ENCODE assay signal across 9 mouse cellular contexts in genomic region chr2:180755896-180756295, GRCm38 (mm10). TPM values are rescaled to one million over a fixed set of nuclear protein-coding genes. Genes with fewer than 3 reads are reported as not detected.
A peak's percentile ranks its signal among the peaks of the same experiment; 100 is the strongest.
DNase-seq lines count a peak whose midpoint lies in the region; ATAC-seq and TF ChIP-seq lines count a peak whose summit lies in the region.
"Had no signal": no experiment of that assay in that cellular context is flagged by ENCODE, and none has a peak within 500 bp of the region (broad histone marks: within the 10 kb centered on the region; RNA-seq: fewer than 3 reads in every experiment).

No protein-coding gene starts in this region.

- DNase-seq in MEL (ENCODE audit: low read depth, low spot score) = peak; percentile 28
- peak; percentile 75 for DNase-seq in forelimb bud, embryonic 11.5 days (ENCODE audit: low read depth, low spot score)
- DNase-seq in liver, postnatal 0 days = peak; percentile 66
- DNase-seq in spleen, postnatal 36 days (ENCODE audit: low spot score in 2 of 2) = no peak
- no peak for DNase-seq in left cerebral cortex, adult 11 months (ENCODE audit: low spot score)
- DNase-seq in layer of hippocampus, adult 8-10 months (ENCODE audit: low spot score in 2 of 2) = no peak

- no peaks in the 10 kb centered on the region for H3K4me1 ChIP-seq in heart, embryonic 14.5 days (ENCODE audit: control insufficient read depth in 2 of 2, insufficient read depth in 2 of 2, low read length in 2 of 2)
- H3K4me1 ChIP-seq in heart, embryonic 11.5 days (ENCODE audit: control insufficient read depth, insufficient read depth, low read length) = no peaks in the 10 kb centered on the region
- no peaks in the 10 kb centered on the region for H3K4me1 ChIP-seq in MEL (ENCODE audit: control insufficient read depth in 1 of 2, insufficient read depth in 2 of 2, low read length in 2 of 2)
- no peaks in the 10 kb centered on the region for H3K4me1 ChIP-seq in liver, postnatal 0 days (ENCODE audit: insufficient read depth)
- H3K4me1 ChIP-seq: heart, embryonic 13.5 days had no signal

- WGBS in heart, embryonic 14.5 days = 4% methylated on average over 8 of the region's 8 CpGs
- WGBS in heart, embryonic 11.5 days (ENCODE audit: insufficient replicate concordance) = 1% methylated on average over 8 of the region's 8 CpGs
- WGBS in liver, postnatal 0 days (ENCODE audit: insufficient replicate concordance) = 3% methylated on average over 8 of the region's 8 CpGs

- no peak for TF ChIP-seq CTCF in MEL (IDR thresholded peaks at IDR 0.05 in 2 of 3, conservative IDR thresholded peaks at IDR 0.05 in 1 of 3; ENCODE audit: control insufficient read depth in 1 of 3, insufficient read depth in 1 of 3, low read depth in 2 of 3, low read length in 3 of 3, poor library complexity in 1 of 3, severe bottlenecking in 1 of 3)
- TF ChIP-seq CTCF in liver, postnatal 0 days (IDR thresholded peaks at IDR 0.05; ENCODE audit: low read depth) = no peak

- TF ChIP-seq POLR2A in MEL (IDR thresholded peaks at IDR 0.05; ENCODE audit: control insufficient read depth in 1 of 2, insufficient read depth in 1 of 2, low read depth in 1 of 2, low read length in 2 of 2, poor library complexity in 1 of 2) = no peak

- peaks cover 15% of the 10 kb centered on the region; the same call in 1 of the 2 replicates for H3K27me3 ChIP-seq in heart, embryonic 14.5 days (ENCODE audit: control insufficient read depth, insufficient read depth, low read length)
- H3K27me3 ChIP-seq in heart, embryonic 11.5 days (ENCODE audit: control insufficient read depth, insufficient read depth, low read length) = peaks cover 6% of the 10 kb centered on the region
- H3K27me3 ChIP-seq in MEL (ENCODE audit: control insufficient read depth in 1 of 2, insufficient read depth in 2 of 2, low read length in 2 of 2) = peaks cover 2 to 5% of the 10 kb centered on the region in 2 experiments; a peak in 3 of 4 replicates
- no peaks in the 10 kb centered on the region for H3K27me3 ChIP-seq in liver, postnatal 0 days (ENCODE audit: insufficient read depth, low read length)

- 0 out of 2 replicates have a peak, but pooled peaks have one; percentile 21 for ATAC-seq in heart, embryonic 14.5 days (ENCODE audit: insufficient number of reproducible peaks, insufficient read depth, low FRiP score, low read depth)
- no peak for ATAC-seq in heart, embryonic 11.5 days (replicated peaks; ENCODE audit: insufficient number of reproducible peaks, low FRiP score, low TSS enrichment)
- no peak for ATAC-seq in liver, postnatal 0 days

- no peaks in the 10 kb centered on the region for H3K36me3 ChIP-seq in heart, embryonic 14.5 days (ENCODE audit: control insufficient read depth, insufficient read depth, low read length)
- no peaks in the 10 kb centered on the region for H3K36me3 ChIP-seq in heart, embryonic 11.5 days (ENCODE audit: control insufficient read depth, insufficient read depth, low read length)
- H3K36me3 ChIP-seq in MEL (ENCODE audit: control insufficient read depth in 1 of 2, insufficient read depth in 2 of 2, low read length in 2 of 2) = no peaks in the 10 kb centered on the region
- H3K36me3 ChIP-seq in liver, postnatal 0 days (replicated peaks; ENCODE audit: insufficient read depth, low read length) = no peaks in the 10 kb centered on the region
- H3K36me3 ChIP-seq: heart, embryonic 13.5 days had no signal

- H3K9ac ChIP-seq in heart, embryonic 14.5 days (ENCODE audit: low read length) = no peak overlapping the region
- H3K9ac ChIP-seq in heart, embryonic 11.5 days (ENCODE audit: low read depth, low read length) = no peak overlapping the region
- H3K9ac ChIP-seq in MEL (ENCODE audit: control insufficient read depth, low read depth, low read length, poor library complexity, severe bottlenecking) = no peak overlapping the region
- H3K9ac ChIP-seq in liver, postnatal 0 days (replicated peaks) = no peak overlapping the region
- H3K9ac ChIP-seq: heart, embryonic 13.5 days had no signal

- no peaks in the 10 kb centered on the region for H3K79me2 ChIP-seq in MEL (ENCODE audit: control insufficient read depth, insufficient read depth, low read length, poor library complexity)

- H3K9me3 ChIP-seq in heart, embryonic 14.5 days (ENCODE audit: control insufficient read depth, low read length) = no peaks in the 10 kb centered on the region
- H3K9me3 ChIP-seq in heart, embryonic 11.5 days (replicated peaks; ENCODE audit: control insufficient read depth, low read length) = no peaks in the 10 kb centered on the region
- H3K9me3 ChIP-seq in MEL (replicated peaks; ENCODE audit: insufficient read depth, low read length) = no peaks in the 10 kb centered on the region
- H3K9me3 ChIP-seq in liver, postnatal 0 days (ENCODE audit: low read length) = no peaks in the 10 kb centered on the region
- H3K9me3 ChIP-seq: heart, embryonic 13.5 days had no signal

- H3K4me3 ChIP-seq in heart, embryonic 14.5 days (ENCODE audit: control insufficient read depth in 1 of 2, insufficient read depth in 1 of 2, low read depth in 1 of 2, low read length in 2 of 2) = no peak overlapping the region
- no peak overlapping the region for H3K4me3 ChIP-seq in heart, embryonic 11.5 days (ENCODE audit: low read depth, low read length)
- H3K4me3 ChIP-seq in MEL (ENCODE audit: control insufficient read depth in 1 of 2, insufficient read depth in 1 of 2, low read depth in 2 of 2, low read length in 2 of 2) = no peak overlapping the region
- no peak overlapping the region for H3K4me3 ChIP-seq in liver, postnatal 0 days (ENCODE audit: low read depth, low read length)
- H3K4me3 ChIP-seq: heart, embryonic 13.5 days had no signal

- TF ChIP-seq EP300 in MEL (IDR thresholded peaks at IDR 0.05; ENCODE audit: low read depth in 1 of 2, low read length in 2 of 2) = no peak
- no peak for TF ChIP-seq EP300 in liver, postnatal 0 days (IDR thresholded peaks at IDR 0.05; ENCODE audit: low read depth)

- no peak overlapping the region for H3K4me2 ChIP-seq in heart, embryonic 14.5 days (ENCODE audit: low read length)
- H3K4me2 ChIP-seq in heart, embryonic 11.5 days = no peak overlapping the region
- no peak overlapping the region for H3K4me2 ChIP-seq in liver, postnatal 0 days (ENCODE audit: low read depth, low read length)
- H3K4me2 ChIP-seq: heart, embryonic 13.5 days had no signal

- no peak overlapping the region for H3K27ac ChIP-seq in heart, embryonic 14.5 days (replicated peaks in 1 of 2; ENCODE audit: control insufficient read depth in 1 of 2, insufficient read depth in 1 of 2, low read depth in 2 of 2, low read length in 2 of 2)
- no peak overlapping the region for H3K27ac ChIP-seq in heart, embryonic 11.5 days (ENCODE audit: low read depth, low read length)
- H3K27ac ChIP-seq in MEL (ENCODE audit: control insufficient read depth, low read depth, low read length) = no peak overlapping the region
- H3K27ac ChIP-seq in liver, postnatal 0 days (ENCODE audit: low read depth) = no peak overlapping the region
- H3K27ac ChIP-seq: heart, embryonic 13.5 days had no signal

- TF ChIP-seq RAD21 in MEL (IDR thresholded peaks at IDR 0.05; ENCODE audit: low read depth, low read length) = no peak

TF ChIP-seq in MEL, 35 proteins besides CTCF, POLR2A, EP300 and RAD21:
- TF ChIP-seq MXI1 (IDR thresholded peaks at IDR 0.05; ENCODE audit: low read depth, low read length) (peak; percentile 28; the same call in 1 of the 2 replicates), RCOR1 (IDR thresholded peaks at IDR 0.05; ENCODE audit: low read depth, low read length) (no peak)

RNA-seq across cellular contexts. Expression of gene Bhlhe23, which starts 20.8 kb away (rescaled TPM):
- polyA plus RNA-seq in heart, embryonic 14.5 days (2014; fragmentation: Nextera tagmentation; extraction: Ambion mirVana) = not detected in 2 replicates
- not detected in 2 replicates for polyA plus RNA-seq in heart, embryonic 11.5 days (2014; fragmentation: Nextera tagmentation; extraction: Ambion mirVana)
- total RNA-seq in MEL (2012; rRNA removed) = not detected in 2 replicates
- not detected for polyA plus RNA-seq in MEL (2012; ENCODE audit: insufficient read depth in 1 of 2, insufficient read length in 2 of 2, low read depth in 1 of 2, low replicate concordance in 2 of 2, missing spikeins in 1 of 2)
- not detected in 2 replicates for polyA plus RNA-seq in liver, postnatal 0 days (2015; fragmentation: Nextera tagmentation; extraction: Ambion mirVana)
- total RNA-seq in layer of hippocampus, adult 8-10 months (2022) = not detected
- polyA plus RNA-seq: heart, embryonic 13.5 days had no signal

RNA-seq across cellular contexts. Expression of gene Slc17a9, which starts 30.8 kb away (rescaled TPM):
- polyA plus RNA-seq in heart, embryonic 14.5 days (2014; fragmentation: Nextera tagmentation; extraction: Ambion mirVana) = 0.43 and 0.55 TPM in 2 replicates
- 0.41 and 0.96 TPM in 2 replicates for polyA plus RNA-seq in heart, embryonic 11.5 days (2014; fragmentation: Nextera tagmentation; extraction: Ambion mirVana)
- total RNA-seq in MEL (2012; rRNA removed) = 6.5 and 6.7 TPM in 2 replicates
- 10 to 100 TPM in 1 of 2 experiments, not detected in 1; 16.1 TPM for polyA plus RNA-seq in MEL (2012; ENCODE audit: insufficient read depth in 1 of 2, insufficient read length in 2 of 2, low read depth in 1 of 2, low replicate concordance in 2 of 2, missing spikeins in 1 of 2)
- polyA plus RNA-seq in liver, postnatal 0 days (2015; fragmentation: Nextera tagmentation; extraction: Ambion mirVana) = 5.2 and 6.0 TPM in 2 replicates
- total RNA-seq in layer of hippocampus, adult 8-10 months (2022) = 1 to 10 TPM in 1 of 4 experiments, under 1 TPM in 3; 0.29 to 1.0 (median 0.71) TPM

RNA-seq across cellular contexts. Expression of gene Gid8, which starts 46.0 kb away (rescaled TPM):
- polyA plus RNA-seq in heart, embryonic 14.5 days (2014; fragmentation: Nextera tagmentation; extraction: Ambion mirVana) = 49.0 and 50.5 TPM in 2 replicates
- 52.9 and 54.2 TPM in 2 replicates for polyA plus RNA-seq in heart, embryonic 11.5 days (2014; fragmentation: Nextera tagmentation; extraction: Ambion mirVana)
- total RNA-seq in MEL (2012; rRNA removed) = 42.7 and 52.8 TPM in 2 replicates
- 10 to 100 TPM in 1 of 2 experiments, not detected in 1; 65.5 TPM for polyA plus RNA-seq in MEL (2012; ENCODE audit: insufficient read depth in 1 of 2, insufficient read length in 2 of 2, low read depth in 1 of 2, low replicate concordance in 2 of 2, missing spikeins in 1 of 2)
- polyA plus RNA-seq in liver, postnatal 0 days (2015; fragmentation: Nextera tagmentation; extraction: Ambion mirVana) = 68.2 and 71.3 TPM in 2 replicates
- total RNA-seq in layer of hippocampus, adult 8-10 months (2022) = 10 to 100 TPM; 57.7 to 66.1 (median 60.0) TPM

RNA-seq across cellular contexts. Expression of gene Dido1, which starts 46.1 kb away (rescaled TPM):
- polyA plus RNA-seq in heart, embryonic 14.5 days (2014; fragmentation: Nextera tagmentation; extraction: Ambion mirVana) = 16.4 and 18.9 TPM in 2 replicates
- polyA plus RNA-seq in heart, embryonic 11.5 days (2014; fragmentation: Nextera tagmentation; extraction: Ambion mirVana) = 20.8 and 21.3 TPM in 2 replicates
- 27.9 and 30.1 TPM in 2 replicates for total RNA-seq in MEL (2012; rRNA removed)
- 10 to 100 TPM; 17.8 to 35.1 TPM for polyA plus RNA-seq in MEL (2012; ENCODE audit: insufficient read depth in 1 of 2, insufficient read length in 2 of 2, low read depth in 1 of 2, low replicate concordance in 2 of 2, missing spikeins in 1 of 2)
- 6.5 and 8.7 TPM in 2 replicates for polyA plus RNA-seq in liver, postnatal 0 days (2015; fragmentation: Nextera tagmentation; extraction: Ambion mirVana)
- total RNA-seq in layer of hippocampus, adult 8-10 months (2022) = 10 to 100 TPM; 55.2 to 63.2 (median 60.2) TPM

Comparison
In these comparisons a context has a peak if more than half of its experiments do, and no peak if none do; other contexts are left out.
1. DNase-seq: peak in MEL (single experiment), forelimb bud, embryonic 11.5 days (single experiment) and liver, postnatal 0 days (single experiment); none in spleen, postnatal 36 days (0 of 2), left cerebral cortex, adult 11 months (single experiment) and layer of hippocampus, adult 8-10 months (0 of 2).